Comparison of ENCODE assay signal across 9 mouse cellular contexts in genomic region chr8:71261234-71261633, GRCm38 (mm10). TPM values are rescaled to one million over a fixed set of nuclear protein-coding genes. Genes with fewer than 3 reads are reported as not detected.
A peak's percentile ranks its signal among the peaks of the same experiment; 100 is the strongest.
DNase-seq lines count a peak whose midpoint lies in the region; ATAC-seq and TF ChIP-seq lines count a peak whose summit lies in the region.
"Had no signal": no experiment of that assay in that cellular context is flagged by ENCODE, and none has a peak within 500 bp of the region (broad histone marks: within the 10 kb centered on the region; RNA-seq: fewer than 3 reads in every experiment).

No protein-coding gene starts in this region.

- H3K4me1 ChIP-seq in forebrain, postnatal 0 days (ENCODE audit: insufficient read depth): no peaks in the 10 kb centered on the region
- no peaks in the 10 kb centered on the region for H3K4me1 ChIP-seq in forebrain, embryonic 11.5 days (replicated peaks; ENCODE audit: control insufficient read depth, insufficient read depth, low read length)
- no peaks in the 10 kb centered on the region for H3K4me1 ChIP-seq in stomach, postnatal 0 days (replicated peaks; ENCODE audit: control insufficient read depth, insufficient read depth)

- TF ChIP-seq EP300 in stomach, postnatal 0 days (optimal IDR thresholded peaks at IDR 0.05): no peak

- TF ChIP-seq CTCF in forebrain, postnatal 0 days (IDR thresholded peaks at IDR 0.05; ENCODE audit: low read depth): peak; percentile 23; the same call in 1 of the 2 replicates
- peak; percentile 67 for TF ChIP-seq CTCF in stomach, postnatal 0 days (IDR thresholded peaks at IDR 0.05; ENCODE audit: low read depth)

- no peak overlapping the region for H3K9ac ChIP-seq in forebrain, postnatal 0 days
- H3K9ac ChIP-seq in forebrain, embryonic 11.5 days (ENCODE audit: low read length): no peak overlapping the region
- no peak overlapping the region for H3K9ac ChIP-seq in stomach, postnatal 0 days (ENCODE audit: low read length)

- H3K36me3 ChIP-seq in forebrain, postnatal 0 days (ENCODE audit: insufficient read depth): peaks cover 22% of the 10 kb centered on the region
- H3K36me3 ChIP-seq in forebrain, embryonic 11.5 days (ENCODE audit: control insufficient read depth, insufficient read depth, low read length): peaks cover 10% of the 10 kb centered on the region; the same call in 1 of the 2 replicates
- H3K36me3 ChIP-seq in stomach, postnatal 0 days (ENCODE audit: control insufficient read depth, insufficient read depth, low read length): no peaks in the 10 kb centered on the region; the same call in 1 of the 2 replicates

- no peaks in the 10 kb centered on the region for H3K9me3 ChIP-seq in forebrain, postnatal 0 days (ENCODE audit: low read length)
- H3K9me3 ChIP-seq in forebrain, embryonic 11.5 days (ENCODE audit: control insufficient read depth, low read length): no peaks in the 10 kb centered on the region
- H3K9me3 ChIP-seq in stomach, postnatal 0 days (ENCODE audit: control insufficient read depth, low read length): no peaks in the 10 kb centered on the region

- no peak overlapping the region for H3K27ac ChIP-seq in forebrain, postnatal 0 days (ENCODE audit: low read depth, low read length)
- no peak overlapping the region for H3K27ac ChIP-seq in forebrain, embryonic 11.5 days (ENCODE audit: low read depth, low read length)
- no peak overlapping the region for H3K27ac ChIP-seq in stomach, postnatal 0 days (replicated peaks)

- DNase-seq in forebrain, postnatal 0 days: no peak
- DNase-seq in forebrain, embryonic 11.5 days (ENCODE audit: low spot score): no peak
- peak; percentile 9 for DNase-seq in retina, adult 2 months (ENCODE audit: low read depth, low spot score)
- no peak for DNase-seq in retina, postnatal 1 day
- DNase-seq in stomach, postnatal 0 days (ENCODE audit: low spot score): peak; percentile 39
- no peak for DNase-seq in right cerebral cortex, postnatal 25 days
- no peak for DNase-seq in testis, postnatal 14 days (ENCODE audit: low spot score)
- DNase-seq: midbrain, embryonic 14.5 days had no signal

- no peaks in the 10 kb centered on the region for H3K27me3 ChIP-seq in forebrain, postnatal 0 days (ENCODE audit: insufficient read depth, low read length)
- H3K27me3 ChIP-seq in forebrain, embryonic 11.5 days (ENCODE audit: control insufficient read depth, insufficient read depth, low read length): no peaks in the 10 kb centered on the region
- no peaks in the 10 kb centered on the region for H3K27me3 ChIP-seq in stomach, postnatal 0 days (ENCODE audit: control insufficient read depth, insufficient read depth, low read length)

- H3K4me2 ChIP-seq in forebrain, postnatal 0 days (ENCODE audit: low read depth): no peak overlapping the region
- no peak overlapping the region for H3K4me2 ChIP-seq in forebrain, embryonic 11.5 days (ENCODE audit: low read depth, low read length, severe bottlenecking)
- no peak overlapping the region for H3K4me2 ChIP-seq in stomach, postnatal 0 days (replicated peaks; ENCODE audit: low read depth)

- ATAC-seq in forebrain, postnatal 0 days: no peak
- no peak for ATAC-seq in forebrain, embryonic 11.5 days (replicated peaks; ENCODE audit: low FRiP score)
- ATAC-seq in granulocyte monocyte progenitor cell, adult 5-6 weeks (replicated peaks; ENCODE audit: poor library complexity, severe bottlenecking): peak; percentile 9; the same call in 1 of the 2 replicates
- ATAC-seq in stomach, postnatal 0 days (ENCODE audit: low FRiP score, low TSS enrichment): no peak

- no peak overlapping the region for H3K4me3 ChIP-seq in forebrain, postnatal 0 days (ENCODE audit: low read depth, low read length)
- H3K4me3 ChIP-seq in forebrain, embryonic 11.5 days (ENCODE audit: low read depth, low read length): no peak overlapping the region
- no peak overlapping the region for H3K4me3 ChIP-seq in stomach, postnatal 0 days (ENCODE audit: low read depth, low read length)

RNA-seq across cellular contexts. Expression of gene Myo9b, which starts 11.3 kb away (rescaled TPM):
- total RNA-seq in forebrain, postnatal 0 days (2014; rRNA removed): 31.4 and 35.2 TPM in 2 replicates
- polyA plus RNA-seq in forebrain, postnatal 0 days (2015; fragmentation: Nextera tagmentation; extraction: Ambion mirVana): 5.7 and 6.5 TPM in 2 replicates
- 24.3 and 32.5 TPM in 2 replicates for polyA plus RNA-seq in forebrain, embryonic 11.5 days (2014; fragmentation: Nextera tagmentation; extraction: Ambion mirVana)
- 35.5 and 51.5 TPM in 2 replicates for total RNA-seq in granulocyte monocyte progenitor cell, adult 5-6 weeks (2014; fragmentation: Nextera tagmentation)
- total RNA-seq in granulocyte monocyte progenitor cell, adult 5-6 weeks (2017): 34.8 and 38.6 TPM in 2 replicates
- polyA plus RNA-seq in stomach, postnatal 0 days (2015; fragmentation: Nextera tagmentation; extraction: Ambion mirVana): 5.8 and 6.0 TPM in 2 replicates

RNA-seq across cellular contexts. Expression of gene Haus8, which starts 11.5 kb away (rescaled TPM):
- total RNA-seq in forebrain, postnatal 0 days (2014; rRNA removed): 36.4 and 38.9 TPM in 2 replicates
- 34.0 and 40.7 TPM in 2 replicates for polyA plus RNA-seq in forebrain, postnatal 0 days (2015; fragmentation: Nextera tagmentation; extraction: Ambion mirVana)
- polyA plus RNA-seq in forebrain, embryonic 11.5 days (2014; fragmentation: Nextera tagmentation; extraction: Ambion mirVana): 61.0 and 66.8 TPM in 2 replicates
- total RNA-seq in granulocyte monocyte progenitor cell, adult 5-6 weeks (2014; fragmentation: Nextera tagmentation): 17.7 and 36.8 TPM in 2 replicates
- total RNA-seq in granulocyte monocyte progenitor cell, adult 5-6 weeks (2017): 55.1 and 56.2 TPM in 2 replicates
- 24.8 and 29.0 TPM in 2 replicates for polyA plus RNA-seq in stomach, postnatal 0 days (2015; fragmentation: Nextera tagmentation; extraction: Ambion mirVana)

Comparison
In these comparisons a context has a peak if more than half of its experiments do, and no peak if none do; other contexts are left out.
1. DNase-seq: peak in retina, adult 2 months (single experiment) and stomach, postnatal 0 days (single experiment); none in forebrain, postnatal 0 days (single experiment), forebrain, embryonic 11.5 days (single experiment), retina, postnatal 1 day (single experiment), right cerebral cortex, postnatal 25 days (single experiment) and testis, postnatal 14 days (single experiment).